Mouse (Mus musculus): Measurements from ENCODE around the gene Bbs9. TPM values are rescaled to one million over a fixed set of nuclear protein-coding genes. Genes with fewer than 3 reads are reported as not detected.

Bbs9 gene
- polyA plus RNA-seq, 1 experiment = 2.3 TPM

DNA sequence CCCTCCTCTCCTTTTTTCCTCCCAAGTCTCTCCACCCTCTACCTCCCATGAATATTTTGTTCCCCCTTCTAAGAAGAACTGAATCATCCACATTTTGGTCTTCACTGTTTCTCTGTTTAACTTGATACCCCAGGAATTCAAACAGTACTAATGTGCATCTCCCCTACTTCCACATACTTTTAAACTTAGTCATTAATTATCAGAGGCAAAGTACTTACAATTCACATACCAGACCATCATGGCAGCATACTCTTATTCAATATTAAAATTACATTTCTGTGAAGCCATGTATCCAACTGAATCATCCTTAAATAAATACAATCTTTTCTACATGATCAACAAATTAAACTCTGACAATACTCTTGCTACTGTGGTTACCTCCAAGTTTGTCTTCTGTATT lies 460.1 kb downstream of the Bbs9 start:
- Histone ChIP-seq H3K36me3 (replicated peaks; ENCODE audit: low read length) (no peaks in the 10 kb centered on the region), H3K4me3 (replicated peaks) (no peak overlapping the region), H3K4me1 (no peaks in the 10 kb centered on the region), H3K27me3 (replicated peaks) (peaks cover 2% of the 10 kb centered on the region), H3K9me3 (peaks cover 8% of the 10 kb centered on the region; the same call in 1 of the 2 replicates)
- TF ChIP-seq GATA1 (IDR thresholded peaks at IDR 0.05; ENCODE audit: borderline replicate concordance, low read length) (no peak), FLI1 (IDR thresholded peaks at IDR 0.05; ENCODE audit: low read length) (no peak)

Other genes with a start within 250 kb of the Bbs9 start
- gene Zfp599, start 215.8 kb upstream of the Bbs9 start, polyA plus RNA-seq (2012; ENCODE audit: insufficient read depth, low replicate concordance) = 0.18 TPM in 1 of 2 replicates, not detected in the other
- 1.2 TPM in 1 of 2 replicates, not detected in the other for gene Zfp810, start 168.1 kb upstream of the Bbs9 start, polyA plus RNA-seq (2012; ENCODE audit: insufficient read depth, low replicate concordance)
- 0.47 and 0.89 TPM in 2 replicates for gene Anln, start 86.5 kb upstream of the Bbs9 start, polyA plus RNA-seq (2012; ENCODE audit: insufficient read depth, low replicate concordance)
- not detected in 2 replicates for gene 9530077C05Rik, start 64.2 kb upstream of the Bbs9 start, polyA plus RNA-seq (2012; ENCODE audit: insufficient read depth, low replicate concordance)
- gene Gm17545, start 21.4 kb upstream of the Bbs9 start, polyA plus RNA-seq (2012; ENCODE audit: insufficient read depth, low replicate concordance) = not detected in 2 replicates
- 29.7 and 44.5 TPM in 2 replicates for gene Rp9, start 6.0 kb upstream of the Bbs9 start, polyA plus RNA-seq (2012; ENCODE audit: insufficient read depth, low replicate concordance)